Comparison of ENCODE assay signal across 8 mouse cellular contexts in the genomic region with DNA sequence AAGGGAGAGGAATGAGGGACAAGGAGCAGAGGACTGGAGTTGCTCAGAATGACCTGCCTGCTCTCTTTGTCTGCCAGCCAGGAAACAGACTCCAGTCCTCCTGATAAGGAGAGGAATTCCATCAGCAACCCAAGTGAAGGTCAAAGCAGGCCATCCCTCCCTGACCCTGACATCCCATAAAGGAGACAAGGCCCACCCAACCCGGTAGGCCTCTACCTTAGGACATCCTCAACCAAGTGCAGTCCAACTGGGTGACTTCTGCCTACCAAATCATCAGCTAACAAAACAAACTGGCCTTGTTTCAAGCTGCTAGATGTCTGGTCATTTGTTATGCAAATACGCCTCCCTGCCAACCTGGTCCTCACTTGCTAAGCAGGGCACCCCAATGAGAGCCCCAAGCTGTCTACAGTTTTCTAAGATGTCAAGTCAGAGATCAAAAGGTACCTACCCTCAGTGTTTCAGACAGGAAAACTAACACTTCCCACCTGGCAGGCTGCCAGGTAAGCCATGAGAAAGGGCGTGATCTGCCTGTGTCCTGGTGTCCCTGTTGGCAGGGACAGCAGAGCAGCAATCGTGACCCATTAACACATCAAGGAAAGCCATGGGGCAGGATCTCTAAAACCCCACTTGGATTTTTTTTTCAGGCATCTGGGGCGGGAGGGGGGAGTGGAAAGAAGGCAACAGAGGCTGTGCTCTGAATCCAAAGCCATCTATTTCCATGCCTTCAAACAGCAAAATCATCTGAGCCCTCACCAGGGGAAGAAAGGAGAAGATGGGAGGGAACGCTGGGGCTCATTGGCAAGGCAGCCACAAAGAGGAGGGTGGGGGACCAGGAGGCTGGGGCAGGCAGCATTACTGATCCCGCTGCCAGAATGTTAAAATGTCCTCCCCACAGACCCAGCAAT.
DNase-seq lines count a peak whose midpoint lies in the region; ATAC-seq and TF ChIP-seq lines count a peak whose summit lies in the region.

No protein-coding gene starts in this region.

- H3K4me1 ChIP-seq in heart, adult 2 months (ENCODE audit: control insufficient read depth, insufficient read depth, low read length): peaks cover 4% of the 10 kb centered on the region; the same call in 1 of the 2 replicates
- 0 out of 2 replicates have a peak, but pooled peaks cover 9% of the 10 kb centered on the region for H3K4me1 ChIP-seq in kidney, embryonic 15.5 days
- H3K4me1 ChIP-seq in stomach, embryonic 15.5 days: 0 out of 2 replicates have a peak, but pooled peaks cover 7% of the 10 kb centered on the region

- no peak overlapping the region for H3K4me3 ChIP-seq in heart, adult 2 months
- no peak overlapping the region for H3K4me3 ChIP-seq in kidney, embryonic 15.5 days (replicated peaks)
- H3K4me3 ChIP-seq in stomach, embryonic 15.5 days (replicated peaks): no peak overlapping the region

- no peaks in the 10 kb centered on the region for H3K79me2 ChIP-seq in heart, adult 2 months (replicated peaks; ENCODE audit: control insufficient read depth, insufficient read depth, low read length)

- TF ChIP-seq EP300 in heart, adult 2 months (IDR thresholded peaks at IDR 0.05; ENCODE audit: insufficient read depth, low read depth, low read length): no peak

- H3K27ac ChIP-seq in heart, adult 2 months: no peak overlapping the region; the same call in 1 of the 2 replicates
- H3K27ac ChIP-seq in kidney, embryonic 15.5 days: no peak overlapping the region
- no peak overlapping the region for H3K27ac ChIP-seq in stomach, embryonic 15.5 days

- TF ChIP-seq POLR2A in heart, adult 2 months (IDR thresholded peaks at IDR 0.05; ENCODE audit: insufficient read depth, low read depth, low read length): no peak

- WGBS in heart, adult 2 months: 25% methylated on average over 7 of the region's 7 CpGs
- 39% methylated on average over 7 of the region's 7 CpGs for WGBS in kidney, embryonic 15.5 days
- WGBS in stomach, embryonic 15.5 days: 38% methylated on average over 7 of the region's 7 CpGs

- H3K36me3 ChIP-seq in heart, adult 2 months (ENCODE audit: control insufficient read depth, insufficient read depth, low read length): no peaks in the 10 kb centered on the region
- no peaks in the 10 kb centered on the region for H3K36me3 ChIP-seq in kidney, embryonic 15.5 days
- no peaks in the 10 kb centered on the region for H3K36me3 ChIP-seq in stomach, embryonic 15.5 days

- TF ChIP-seq CTCF in heart, adult 2 months (IDR thresholded peaks at IDR 0.05): no peak

- peak; percentile 64; the same call in 1 of the 2 replicates for ATAC-seq in kidney, embryonic 15.5 days (replicated peaks; ENCODE audit: low FRiP score)
- ATAC-seq in stomach, embryonic 15.5 days (ENCODE audit: insufficient read depth, low FRiP score, low read depth): peak; percentile 56; the same call in 1 of the 2 replicates
- ATAC-seq in erythroblast, adult 5-6 weeks (replicated peaks; ENCODE audit: low FRiP score, poor library complexity, severe bottlenecking): no peak

- no peaks in the 10 kb centered on the region for H3K9me3 ChIP-seq in kidney, embryonic 15.5 days (replicated peaks)
- H3K9me3 ChIP-seq in stomach, embryonic 15.5 days: no peaks in the 10 kb centered on the region

- intact Hi-C loops in heart, adult 2 months (cut with DNase I): no loop called here

- no peak overlapping the region for H3K9ac ChIP-seq in heart, adult 2 months (ENCODE audit: low read depth, low read length)
- H3K9ac ChIP-seq in kidney, embryonic 15.5 days: no peak overlapping the region
- no peak overlapping the region for H3K9ac ChIP-seq in stomach, embryonic 15.5 days

- H3K27me3 ChIP-seq in heart, adult 2 months (ENCODE audit: control insufficient read depth, insufficient read depth, low read length): no peaks in the 10 kb centered on the region
- H3K27me3 ChIP-seq in kidney, embryonic 15.5 days: no peaks in the 10 kb centered on the region
- H3K27me3 ChIP-seq in stomach, embryonic 15.5 days (replicated peaks): no peaks in the 10 kb centered on the region

- DNase-seq in adrenal gland, postnatal 10 days: peak; percentile 45
- DNase-seq in adrenal gland, adult 18-20 months (ENCODE audit: low spot score in 2 of 2): no peak
- DNase-seq in adrenal gland, postnatal 14 days: peak; percentile 37
- DNase-seq in heart, adult 2 months: peak; percentile 51 to 60
- DNase-seq in thymus, postnatal 25 days: no peak

- no peak overlapping the region for H3K4me2 ChIP-seq in kidney, embryonic 15.5 days
- no peak overlapping the region for H3K4me2 ChIP-seq in stomach, embryonic 15.5 days

Comparison
In these comparisons a context has a peak if more than half of its experiments do, and no peak if none do; other contexts are left out.
1. DNase-seq: peak in adrenal gland, postnatal 10 days (single experiment), adrenal gland, postnatal 14 days (single experiment) and heart, adult 2 months (2 of 2); none in adrenal gland, adult 18-20 months (0 of 2) and thymus, postnatal 25 days (single experiment).